In genomic region chr3:55214413-55214812, GRCm38 (mm10) we compare ENCODE assay signal across 17 mouse cellular contexts. TPM values are rescaled to one million over a fixed set of nuclear protein-coding genes. Genes with fewer than 3 reads are reported as not detected.
DNase-seq lines count a peak whose midpoint lies in the region; ATAC-seq and TF ChIP-seq lines count a peak whose summit lies in the region.
"Had no signal": no experiment of that assay in that cellular context is flagged by ENCODE, and none has a peak within 500 bp of the region (broad histone marks: within the 10 kb centered on the region; RNA-seq: fewer than 3 reads in every experiment).

No protein-coding gene starts in this region.

- no peaks in the 10 kb centered on the region for H3K4me1 ChIP-seq in hindbrain, embryonic 12.5 days
- H3K4me1 ChIP-seq in hindbrain, embryonic 10.5 days (replicated peaks): 0 out of 2 replicates have a peak, but pooled peaks cover 8% of the 10 kb centered on the region
- H3K4me1 ChIP-seq in hindbrain, embryonic 16.5 days (ENCODE audit: control insufficient read depth, insufficient read depth, low read depth, low read length): peaks cover 6% of the 10 kb centered on the region
- no peaks in the 10 kb centered on the region for H3K4me1 ChIP-seq in heart, adult 2 months (ENCODE audit: control insufficient read depth, insufficient read depth, low read length)

- H3K27me3 ChIP-seq in hindbrain, embryonic 12.5 days: no peaks in the 10 kb centered on the region
- no peaks in the 10 kb centered on the region for H3K27me3 ChIP-seq in hindbrain, embryonic 10.5 days (ENCODE audit: insufficient read depth, poor library complexity, severe bottlenecking)
- H3K27me3 ChIP-seq in hindbrain, embryonic 16.5 days (replicated peaks; ENCODE audit: control insufficient read depth, insufficient read depth, low read length): no peaks in the 10 kb centered on the region
- no peaks in the 10 kb centered on the region for H3K27me3 ChIP-seq in heart, adult 2 months (ENCODE audit: control insufficient read depth, insufficient read depth, low read length)
- H3K27me3 ChIP-seq: midbrain, embryonic 12.5 days had no signal

- no peak for TF ChIP-seq EP300 in heart, adult 2 months (IDR thresholded peaks at IDR 0.05; ENCODE audit: insufficient read depth, low read depth, low read length)

- TF ChIP-seq POLR2A in heart, adult 2 months (IDR thresholded peaks at IDR 0.05; ENCODE audit: insufficient read depth, low read depth, low read length): no peak

- H3K4me2 ChIP-seq in hindbrain, embryonic 12.5 days (replicated peaks): no peak overlapping the region
- H3K4me2 ChIP-seq in hindbrain, embryonic 16.5 days (ENCODE audit: low read length): no peak overlapping the region
- H3K4me2 ChIP-seq: heart, embryonic 11.5 days; midbrain, embryonic 12.5 days had no signal

- no peak for DNase-seq in hindbrain, embryonic 10.5 days (ENCODE audit: low spot score)
- peak; percentile 53 for DNase-seq in 3T3-L1 (ENCODE audit: low read depth, low spot score)
- peak; percentile 40 for DNase-seq in brain, adult 2 months (ENCODE audit: low read depth, low spot score)
- no peak for DNase-seq in left cerebral cortex, postnatal 10 days (ENCODE audit: extremely low spot score in 1 of 2, low spot score in 2 of 2)
- DNase-seq in heart, adult 2 months: no peak
- DNase-seq: adrenal gland, postnatal 25 days; cerebellum, adult 18-20 months; kidney, adult 11 months; left cerebral cortex, postnatal 4 days; lung, adult 2 months had no signal

- H3K27ac ChIP-seq in hindbrain, embryonic 12.5 days: 0 out of 2 replicates have a peak overlapping the region, but pooled peaks have one; percentile 45
- no peak overlapping the region for H3K27ac ChIP-seq in hindbrain, embryonic 10.5 days
- peak overlapping the region; percentile 36; the same call in 1 of the 2 replicates for H3K27ac ChIP-seq in hindbrain, embryonic 16.5 days (ENCODE audit: low read depth, low read length)
- no peak overlapping the region for H3K27ac ChIP-seq in heart, adult 2 months
- H3K27ac ChIP-seq: layer of hippocampus, adult 2 months; midbrain, embryonic 12.5 days; stomach, postnatal 0 days had no signal

- intact Hi-C loops in left cerebral cortex, postnatal 10 days (cut with DNase I): no loop called here
- intact Hi-C loops in heart, adult 2 months (cut with DNase I): no loop called here

- no peaks in the 10 kb centered on the region for H3K9me3 ChIP-seq in hindbrain, embryonic 12.5 days (replicated peaks)
- H3K9me3 ChIP-seq in hindbrain, embryonic 10.5 days: no peaks in the 10 kb centered on the region
- H3K9me3 ChIP-seq in hindbrain, embryonic 16.5 days (ENCODE audit: control insufficient read depth, low read length): no peaks in the 10 kb centered on the region
- H3K9me3 ChIP-seq: midbrain, embryonic 12.5 days had no signal

- no peak overlapping the region for H3K9ac ChIP-seq in hindbrain, embryonic 12.5 days
- H3K9ac ChIP-seq in hindbrain, embryonic 16.5 days (ENCODE audit: low read depth, low read length): no peak overlapping the region
- no peak overlapping the region for H3K9ac ChIP-seq in heart, adult 2 months (ENCODE audit: low read depth, low read length)
- H3K9ac ChIP-seq: midbrain, embryonic 12.5 days had no signal

- no peak overlapping the region for H3K4me3 ChIP-seq in hindbrain, embryonic 12.5 days
- H3K4me3 ChIP-seq in hindbrain, embryonic 10.5 days: no peak overlapping the region
- H3K4me3 ChIP-seq in hindbrain, embryonic 16.5 days (ENCODE audit: low read length): no peak overlapping the region
- H3K4me3 ChIP-seq in heart, adult 2 months: no peak overlapping the region
- H3K4me3 ChIP-seq: layer of hippocampus, adult 2 months; midbrain, embryonic 12.5 days had no signal

- ATAC-seq in hindbrain, embryonic 12.5 days (ENCODE audit: low FRiP score): no peak
- ATAC-seq in hindbrain, embryonic 16.5 days: peak; percentile 48; the same call in 1 of the 2 replicates

- H3K79me2 ChIP-seq in heart, adult 2 months (replicated peaks; ENCODE audit: control insufficient read depth, insufficient read depth, low read length): no peaks in the 10 kb centered on the region

- WGBS in hindbrain, embryonic 12.5 days: 65% methylated on average over 6 of the region's 6 CpGs
- 83% methylated on average over 6 of the region's 6 CpGs for WGBS in hindbrain, embryonic 10.5 days
- WGBS in hindbrain, embryonic 16.5 days: 55% methylated on average over 6 of the region's 6 CpGs
- 62% methylated on average over 6 of the region's 6 CpGs for WGBS in heart, adult 2 months

- no peak for TF ChIP-seq CTCF in heart, adult 2 months (IDR thresholded peaks at IDR 0.05)

- H3K36me3 ChIP-seq in hindbrain, embryonic 12.5 days: no peaks in the 10 kb centered on the region
- H3K36me3 ChIP-seq in hindbrain, embryonic 10.5 days: no peaks in the 10 kb centered on the region
- H3K36me3 ChIP-seq in hindbrain, embryonic 16.5 days (ENCODE audit: control insufficient read depth, insufficient read depth, low read length): no peaks in the 10 kb centered on the region
- no peaks in the 10 kb centered on the region for H3K36me3 ChIP-seq in heart, adult 2 months (ENCODE audit: control insufficient read depth, insufficient read depth, low read length)
- H3K36me3 ChIP-seq: midbrain, embryonic 12.5 days had no signal

RNA-seq across cellular contexts. Expression of gene Dclk1, which starts 27.8 kb away (rescaled TPM):
- 164 and 171 TPM in 2 replicates for polyA plus RNA-seq in hindbrain, embryonic 12.5 days (2016; fragmentation: Nextera tagmentation; extraction: Ambion mirVana)
- polyA plus RNA-seq in hindbrain, embryonic 10.5 days (2016; fragmentation: Nextera tagmentation; extraction: Ambion mirVana): 52.5 and 81.6 TPM in 2 replicates
- polyA plus RNA-seq in hindbrain, embryonic 16.5 days (2015; fragmentation: Nextera tagmentation; extraction: Ambion mirVana): 234 and 262 TPM in 2 replicates
- 100 to 1,000 TPM; 970 to 973 TPM for total RNA-seq in left cerebral cortex, postnatal 10 days (2021)
- 1 to 10 TPM; 3.6 to 5.6 TPM for total RNA-seq in heart, adult 2 months (2021)
- 1.2 and 1.8 TPM in 2 replicates for polyA plus RNA-seq in heart, adult 2 months (2012; rRNA removed)

RNA-seq across cellular contexts. Expression of gene Sohlh2, which starts 32.6 kb away (rescaled TPM):
- not detected in 2 replicates for polyA plus RNA-seq in hindbrain, embryonic 12.5 days (2016; fragmentation: Nextera tagmentation; extraction: Ambion mirVana)
- not detected in 2 replicates for polyA plus RNA-seq in hindbrain, embryonic 10.5 days (2016; fragmentation: Nextera tagmentation; extraction: Ambion mirVana)
- polyA plus RNA-seq in hindbrain, embryonic 16.5 days (2015; fragmentation: Nextera tagmentation; extraction: Ambion mirVana): 0.06 TPM in 1 of 2 replicates, not detected in the other
- total RNA-seq in left cerebral cortex, postnatal 10 days (2021): not detected
- total RNA-seq in heart, adult 2 months (2021): not detected
- polyA plus RNA-seq in heart, adult 2 months (2012; rRNA removed): not detected in 2 replicates
- total RNA-seq: adrenal gland, postnatal 25 days; layer of hippocampus, adult 2 months; left cerebral cortex, postnatal 4 days had no signal
- polyA plus RNA-seq: heart, embryonic 11.5 days; lung, adult 2 months; midbrain, embryonic 12.5 days; small intestine, adult 2 months; stomach, postnatal 0 days had no signal

Comparison
In these comparisons a context has a peak if more than half of its experiments do, and no peak if none do; other contexts are left out.
1. H3K27ac ChIP-seq: peak in hindbrain, embryonic 12.5 days (single experiment) and hindbrain, embryonic 16.5 days (single experiment); none in hindbrain, embryonic 10.5 days (single experiment) and heart, adult 2 months (single experiment).
2. DNase-seq: peak in 3T3-L1 (single experiment) and brain, adult 2 months (single experiment); none in hindbrain, embryonic 10.5 days (single experiment), left cerebral cortex, postnatal 10 days (0 of 2) and heart, adult 2 months (0 of 2).
3. RNA of gene Dclk1, which starts 27.8 kb away (polyA plus RNA-seq): 234 to 262 TPM in hindbrain, embryonic 16.5 days, 164 to 171 TPM in hindbrain, embryonic 12.5 days and 52.5 to 81.6 TPM in hindbrain, embryonic 10.5 days; 1.2 to 1.8 TPM in heart, adult 2 months; every median in the first group is over 10 times any median in the second.